Mouse (Mus musculus): ENCODE results near the gene Txn2. TPM values are rescaled to one million over a fixed set of nuclear protein-coding genes. Genes with fewer than 3 reads are reported as not detected.

Txn2 gene
- polyA plus RNA-seq, 1 experiment from 2014 or later = 193 TPM

- no peak overlapping the region for H3K4me3 ChIP-seq (replicated peaks)
- H3K27ac ChIP-seq (replicated peaks) = no peak overlapping the region
- WGBS = 72% methylated on average over 4 of the region's 4 CpGs
Measured at GRCm38 (mm10) chr15:77883697-77884010, 45.2 kb downstream of the Txn2 start.

DNA sequence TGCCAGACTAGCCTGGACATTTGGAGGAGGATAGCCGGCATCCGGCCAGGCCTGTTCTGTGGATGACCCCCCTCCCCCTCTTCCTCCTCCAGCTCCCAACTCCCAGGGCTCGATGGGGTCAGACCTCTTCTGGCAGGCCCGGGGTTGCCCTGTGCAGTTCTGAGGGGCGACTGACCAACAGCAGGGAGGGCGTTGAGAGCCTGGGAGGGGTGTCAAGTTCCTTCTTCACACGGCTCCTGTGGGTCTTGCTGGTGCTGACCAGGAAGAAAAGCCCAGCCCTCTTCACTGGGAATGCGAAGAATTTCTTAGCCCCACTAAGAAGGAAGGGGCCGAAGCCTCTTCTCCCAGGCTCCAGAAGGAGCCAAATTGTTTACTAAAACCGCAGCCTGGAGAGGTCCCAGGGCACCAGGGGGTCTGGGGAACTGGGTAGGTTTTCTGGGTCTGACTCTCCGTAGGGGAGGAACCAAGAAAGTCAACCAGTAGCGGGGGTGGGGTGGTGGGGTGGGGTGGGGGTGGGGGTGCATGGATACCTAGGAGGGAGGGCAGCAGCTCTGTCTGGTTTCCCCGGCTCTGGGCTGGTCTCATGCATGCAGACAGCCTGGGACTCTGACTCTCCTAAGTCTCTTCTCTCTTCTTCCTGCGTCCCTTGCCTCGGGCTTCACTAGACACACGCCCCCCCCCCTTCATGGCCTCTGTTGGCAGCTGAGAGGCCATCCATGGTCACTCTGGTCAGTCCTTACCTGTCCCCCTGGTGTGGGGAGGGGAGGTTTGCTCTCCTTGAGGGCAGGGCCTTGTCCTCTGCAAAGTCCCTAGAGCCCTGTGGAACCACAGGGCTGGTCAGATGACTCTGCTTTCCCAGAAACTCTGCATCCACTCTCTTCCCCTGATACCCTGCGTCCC is 45.8 kb downstream of the Txn2 start:
- ATAC-seq (ENCODE audit: low FRiP score) = no peak
- Histone ChIP-seq H3K4me3 (replicated peaks) (no peak overlapping the region), H3K4me2 (no peak overlapping the region), H3K9ac (replicated peaks) (no peak overlapping the region), H3K4me1 (peaks cover 8% of the 10 kb centered on the region; the same call in 1 of the 2 replicates), H3K27me3 (replicated peaks) (no peaks in the 10 kb centered on the region; the same call in 1 of the 2 replicates), H3K27ac (replicated peaks) (no peak overlapping the region), H3K36me3 (no peaks in the 10 kb centered on the region), H3K9me3 (replicated peaks) (no peaks in the 10 kb centered on the region)
- 23% methylated on average over 16 of the region's 17 CpGs for WGBS

More at GRCm38 (mm10) chr15:77883697-77884010, 45.2 kb downstream of the Txn2 start:
- Histone ChIP-seq H3K36me3 (no peaks in the 10 kb centered on the region), H3K9ac (replicated peaks) (no peak overlapping the region), H3K4me1 (peaks cover 8% of the 10 kb centered on the region; the same call in 1 of the 2 replicates), H3K4me2 (no peak overlapping the region), H3K9me3 (replicated peaks) (no peaks in the 10 kb centered on the region), H3K27me3 (replicated peaks) (no peaks in the 10 kb centered on the region; the same call in 1 of the 2 replicates)
- ATAC-seq (ENCODE audit: low FRiP score) = no peak

- no peaks in the 10 kb centered on the region; the same call in 1 of the 2 replicates for H3K27me3 ChIP-seq (replicated peaks)
- no peak overlapping the region for H3K4me3 ChIP-seq (replicated peaks)
- no peak overlapping the region for H3K9ac ChIP-seq (replicated peaks)
- no peak overlapping the region for H3K4me2 ChIP-seq
- H3K36me3 ChIP-seq = no peaks in the 10 kb centered on the region
- no peak for ATAC-seq (ENCODE audit: low FRiP score)
- H3K27ac ChIP-seq (replicated peaks) = no peak overlapping the region
- no peaks in the 10 kb centered on the region for H3K9me3 ChIP-seq (replicated peaks)
- 76% methylated on average over 6 of the region's 6 CpGs for WGBS
- peaks cover 8% of the 10 kb centered on the region; the same call in 1 of the 2 replicates for H3K4me1 ChIP-seq
Measured at GRCm38 (mm10) chr15:77882297-77882696, 46.5 kb downstream of the Txn2 start.

- H3K4me2 ChIP-seq = no peak overlapping the region
- H3K4me3 ChIP-seq (replicated peaks) = no peak overlapping the region
- no peaks in the 10 kb centered on the region; the same call in 1 of the 2 replicates for H3K27me3 ChIP-seq (replicated peaks)
- H3K4me1 ChIP-seq = peaks cover 8% of the 10 kb centered on the region; the same call in 1 of the 2 replicates
- H3K9ac ChIP-seq (replicated peaks) = no peak overlapping the region
- H3K27ac ChIP-seq (replicated peaks) = no peak overlapping the region
- ATAC-seq (ENCODE audit: low FRiP score) = no peak
- 73% methylated on average over 5 of the region's 5 CpGs for WGBS
- H3K36me3 ChIP-seq = no peaks in the 10 kb centered on the region
- no peaks in the 10 kb centered on the region for H3K9me3 ChIP-seq (replicated peaks)
Measured at GRCm38 (mm10) chr15:77881698-77882097, 47.1 kb downstream of the Txn2 start.

- no peak for ATAC-seq (ENCODE audit: low FRiP score)
- peaks cover 8% of the 10 kb centered on the region; the same call in 1 of the 2 replicates for H3K4me1 ChIP-seq
- H3K4me3 ChIP-seq (replicated peaks) = no peak overlapping the region
- no peaks in the 10 kb centered on the region; the same call in 1 of the 2 replicates for H3K27me3 ChIP-seq (replicated peaks)
- H3K9ac ChIP-seq (replicated peaks) = no peak overlapping the region
- 87% methylated on average over 5 of the region's 5 CpGs for WGBS
- H3K4me2 ChIP-seq = no peak overlapping the region
- H3K36me3 ChIP-seq = no peaks in the 10 kb centered on the region
- no peak overlapping the region for H3K27ac ChIP-seq (replicated peaks)
- no peaks in the 10 kb centered on the region for H3K9me3 ChIP-seq (replicated peaks)
Measured at GRCm38 (mm10) chr15:77880738-77881137, 48.1 kb downstream of the Txn2 start.

DNA sequence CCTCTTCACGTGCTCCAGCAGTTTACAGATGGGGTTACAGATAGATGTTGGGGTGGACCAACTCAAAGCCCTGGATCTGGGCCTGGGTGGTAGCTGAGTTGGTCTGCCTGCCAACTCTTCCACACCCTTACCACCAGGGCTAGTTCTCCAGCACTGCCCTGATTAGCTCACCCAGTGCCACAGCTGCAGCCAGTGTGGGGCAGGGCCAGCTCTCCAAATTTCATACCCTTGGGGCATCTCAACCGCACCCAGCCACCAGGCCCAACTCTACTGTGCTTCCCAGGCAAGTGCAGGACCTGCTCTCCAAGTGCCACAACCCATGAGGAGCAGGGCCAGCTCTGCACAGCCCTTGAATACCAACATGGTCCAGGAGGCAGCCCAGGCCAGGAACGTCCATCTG is 49.0 kb downstream of the Txn2 start:
- Histone ChIP-seq H3K27me3 (replicated peaks) (no peaks in the 10 kb centered on the region), H3K9ac (replicated peaks) (no peak overlapping the region), H3K36me3 (no peaks in the 10 kb centered on the region), H3K4me1 (peaks cover 8% of the 10 kb centered on the region; the same call in 1 of the 2 replicates), H3K4me2 (no peak overlapping the region), H3K4me3 (replicated peaks) (no peak overlapping the region), H3K27ac (replicated peaks) (no peak overlapping the region), H3K9me3 (replicated peaks) (no peaks in the 10 kb centered on the region)
- WGBS = 92% methylated on average over 3 of the region's 3 CpGs
- no peak for ATAC-seq (ENCODE audit: low FRiP score)

GRCm38 (mm10) chr15:77877209-77877608 is 51.6 kb downstream of the Txn2 start:
- no peaks in the 10 kb centered on the region for H3K4me1 ChIP-seq
- no peak overlapping the region for H3K9ac ChIP-seq (replicated peaks)
- no peak for ATAC-seq (ENCODE audit: low FRiP score)
- H3K9me3 ChIP-seq (replicated peaks) = no peaks in the 10 kb centered on the region
- no peak overlapping the region for H3K27ac ChIP-seq (replicated peaks)
- H3K4me2 ChIP-seq = no peak overlapping the region
- H3K4me3 ChIP-seq (replicated peaks) = no peak overlapping the region
- WGBS = 82% methylated on average over 2 of the region's 2 CpGs
- H3K36me3 ChIP-seq = no peaks in the 10 kb centered on the region
- H3K27me3 ChIP-seq (replicated peaks) = no peaks in the 10 kb centered on the region

DNA sequence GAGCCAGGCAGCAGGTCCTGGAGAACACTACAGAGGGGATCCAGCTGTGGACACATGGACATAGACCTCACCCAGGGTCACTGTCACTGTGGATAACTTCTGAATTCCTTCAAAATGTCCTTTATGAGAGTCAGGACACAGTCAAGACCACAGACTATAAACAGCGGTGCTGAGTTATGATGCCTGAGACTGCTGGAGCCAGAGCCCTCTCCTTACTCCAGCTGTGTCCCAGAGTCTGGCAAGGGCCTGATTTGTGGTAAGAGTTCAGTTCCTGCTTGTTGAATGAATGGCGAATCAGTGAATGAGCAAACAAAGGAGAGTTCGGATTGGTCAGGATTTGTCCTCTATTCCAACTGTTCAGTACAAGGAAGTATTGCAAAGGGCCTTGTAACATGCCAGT is 52.1 kb downstream of the Txn2 start:
- no peaks in the 10 kb centered on the region for H3K9me3 ChIP-seq (replicated peaks)
- H3K36me3 ChIP-seq = no peaks in the 10 kb centered on the region
- H3K4me3 ChIP-seq (replicated peaks) = no peak overlapping the region
- no peak for ATAC-seq (ENCODE audit: low FRiP score)
- no peak overlapping the region for H3K9ac ChIP-seq (replicated peaks)
- WGBS = 84% methylated on average over 3 of the region's 3 CpGs
- H3K4me2 ChIP-seq = no peak overlapping the region
- H3K27me3 ChIP-seq (replicated peaks) = no peaks in the 10 kb centered on the region
- no peak overlapping the region for H3K27ac ChIP-seq (replicated peaks)
- no peaks in the 10 kb centered on the region for H3K4me1 ChIP-seq

DNA sequence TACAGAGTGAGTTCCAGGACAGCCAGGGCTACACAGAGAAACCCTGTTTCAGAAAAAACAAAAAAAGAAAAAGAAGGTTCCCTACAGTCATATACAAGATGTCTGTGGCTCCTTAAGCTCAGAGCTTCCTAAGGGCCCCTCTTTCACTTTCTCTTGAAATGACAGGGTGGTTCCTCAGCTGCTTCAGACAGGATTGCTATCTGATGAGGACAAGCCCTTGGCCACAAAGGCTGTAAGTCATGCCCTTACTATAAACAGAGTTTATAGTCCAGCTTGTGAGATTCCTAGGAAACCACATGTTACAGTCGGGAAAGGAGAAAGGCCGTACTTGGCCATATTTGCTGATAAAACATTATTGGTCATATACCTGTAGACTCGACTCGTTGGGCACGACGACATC is 52.9 kb downstream of the Txn2 start:
- Histone ChIP-seq H3K27ac (replicated peaks) (no peak overlapping the region), H3K9me3 (replicated peaks) (no peaks in the 10 kb centered on the region)

DNA sequence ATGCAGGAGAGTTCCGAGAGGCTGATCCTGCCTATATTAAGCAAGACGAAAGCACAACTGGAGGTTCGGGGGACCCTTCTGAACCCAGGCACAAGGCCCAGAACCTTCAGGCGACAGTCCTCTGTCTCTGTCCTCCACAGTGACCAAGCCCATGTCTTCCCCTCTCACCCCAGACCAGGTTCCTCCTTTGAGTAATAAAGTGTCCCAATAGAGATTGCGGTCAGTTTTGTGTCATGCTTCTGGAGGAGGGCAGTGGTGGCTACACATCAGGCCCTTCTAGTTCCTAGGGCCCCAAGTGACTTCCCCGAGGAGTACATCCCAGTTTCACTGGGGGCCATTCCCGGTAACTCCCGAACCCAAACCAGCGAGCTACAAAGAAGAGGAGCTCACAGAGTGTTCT is 54.0 kb downstream of the Txn2 start:
- Histone ChIP-seq H3K27ac (replicated peaks) (no peak overlapping the region), H3K36me3 (no peaks in the 10 kb centered on the region)

More for the DNA sequence above, 52.9 kb downstream of the Txn2 start:
- no peak overlapping the region for H3K4me3 ChIP-seq (replicated peaks)
- no peak overlapping the region for H3K4me2 ChIP-seq
- no peak for ATAC-seq (ENCODE audit: low FRiP score)
- 92% methylated on average over 6 of the region's 6 CpGs for WGBS
- no peaks in the 10 kb centered on the region for H3K4me1 ChIP-seq
- H3K27me3 ChIP-seq (replicated peaks) = no peaks in the 10 kb centered on the region
- no peak overlapping the region for H3K9ac ChIP-seq (replicated peaks)
- H3K36me3 ChIP-seq = no peaks in the 10 kb centered on the region

DNA sequence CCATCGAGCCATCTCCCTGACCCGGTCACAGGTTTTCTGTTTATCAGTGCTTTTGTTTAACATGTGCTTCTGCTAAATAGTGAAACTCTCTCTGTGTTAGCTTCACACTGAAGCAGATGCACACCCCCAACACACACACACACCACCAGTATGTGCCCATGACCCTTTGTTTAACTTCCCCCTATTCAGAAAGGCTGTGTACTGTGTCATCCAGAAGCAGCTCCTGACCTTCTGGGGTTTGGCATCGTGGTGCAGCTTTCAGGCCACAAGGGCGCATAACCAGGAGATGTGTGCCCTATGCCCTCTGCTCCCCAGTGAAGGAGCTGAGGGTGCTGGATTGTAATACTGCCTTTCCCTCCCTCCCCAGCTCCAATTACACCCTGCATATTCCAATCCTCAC is 54.5 kb downstream of the Txn2 start:
- no peak overlapping the region for H3K27ac ChIP-seq (replicated peaks)
- H3K27me3 ChIP-seq (replicated peaks) = no peaks in the 10 kb centered on the region
- no peaks in the 10 kb centered on the region for H3K4me1 ChIP-seq
- H3K9me3 ChIP-seq (replicated peaks) = no peaks in the 10 kb centered on the region
- 76% methylated on average over 4 of the region's 4 CpGs for WGBS
- H3K9ac ChIP-seq (replicated peaks) = no peak overlapping the region
- ATAC-seq (ENCODE audit: low FRiP score) = no peak
- H3K4me3 ChIP-seq (replicated peaks) = no peak overlapping the region
- no peak overlapping the region for H3K4me2 ChIP-seq
- H3K36me3 ChIP-seq = no peaks in the 10 kb centered on the region

More for the DNA sequence above, 54.0 kb downstream of the Txn2 start:
- Histone ChIP-seq H3K9ac (replicated peaks) (no peak overlapping the region), H3K27me3 (replicated peaks) (no peaks in the 10 kb centered on the region), H3K4me1 (no peaks in the 10 kb centered on the region), H3K9me3 (replicated peaks) (no peaks in the 10 kb centered on the region), H3K4me3 (replicated peaks) (no peak overlapping the region), H3K4me2 (no peak overlapping the region)
- no peak for ATAC-seq (ENCODE audit: low FRiP score)
- 93% methylated on average over 9 of the region's 9 CpGs for WGBS

DNA sequence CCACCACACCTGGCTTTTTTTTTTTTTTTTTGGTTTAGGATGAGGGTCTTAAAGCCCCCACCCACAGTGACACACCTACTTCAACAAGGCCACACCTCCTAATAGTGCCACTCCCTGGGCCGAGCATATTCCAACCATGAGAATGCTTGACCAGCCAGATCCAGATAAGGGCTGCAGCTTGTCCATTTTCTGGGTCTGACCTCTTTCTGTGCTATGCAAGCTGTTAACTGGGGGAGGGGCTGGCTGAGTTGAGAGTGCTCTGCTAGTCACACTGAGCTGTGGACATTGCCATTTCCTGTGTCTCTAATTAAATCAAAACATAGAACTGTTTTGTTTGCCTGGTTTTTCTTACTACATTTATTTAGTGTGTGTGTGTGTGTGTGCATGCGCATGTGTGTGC is 55.2 kb downstream of the Txn2 start:
- Histone ChIP-seq H3K4me3 (replicated peaks) (no peak overlapping the region), H3K27me3 (replicated peaks) (no peaks in the 10 kb centered on the region), H3K36me3 (no peaks in the 10 kb centered on the region), H3K9me3 (replicated peaks) (no peaks in the 10 kb centered on the region), H3K9ac (replicated peaks) (no peak overlapping the region), H3K4me1 (no peaks in the 10 kb centered on the region), H3K27ac (replicated peaks) (no peak overlapping the region), H3K4me2 (no peak overlapping the region)
- 86% methylated on average over 2 of the region's 2 CpGs for WGBS
- no peak for ATAC-seq (ENCODE audit: low FRiP score)
